Mouse (Mus musculus): Measurements from ENCODE around the gene Glis1. TPM values are rescaled to one million over a fixed set of nuclear protein-coding genes. Genes with fewer than 3 reads are reported as not detected.

Gene Glis1
- total and polyA plus RNA-seq, 3 experiments = 0.16 to 0.38 (median 0.20) TPM

DNA sequence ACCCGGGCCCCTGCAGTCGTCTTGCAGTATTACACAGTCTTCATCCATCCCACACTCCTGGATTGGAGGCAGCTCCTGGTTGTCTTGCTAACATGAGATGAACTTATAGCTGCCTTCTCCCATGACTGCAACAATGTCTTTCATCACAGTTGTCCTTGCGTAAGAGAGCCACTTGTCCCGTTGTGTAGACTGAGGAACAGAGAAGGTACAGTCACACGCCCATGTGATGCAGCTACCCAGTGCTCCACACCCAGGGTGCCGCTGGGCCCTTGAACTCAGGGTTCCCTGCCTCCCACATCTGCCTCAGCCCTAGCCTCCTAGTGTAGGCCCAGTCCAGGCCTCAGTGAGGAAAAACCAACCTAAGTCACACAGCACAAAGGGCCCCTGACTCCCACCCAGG, 201.7 kb downstream of the Glis1 start:
- ATAC-seq (ENCODE audit: extremely low read depth, insufficient number of reproducible peaks, low FRiP score, poor library complexity, severe bottlenecking) (no peak), DNase-seq (ENCODE audit: low spot score) (no peak)
- Histone ChIP-seq H3K4me1 (ENCODE audit: insufficient read depth, low read depth, low read length) (0 out of 2 replicates have a peak, but pooled peaks cover 2% of the 10 kb centered on the region), H3K4me3 (ENCODE audit: low read depth, low read length) (no peak overlapping the region), H3K27me3 (ENCODE audit: insufficient read depth, low read length) (peaks cover 32% of the 10 kb centered on the region), H3K36me3 (replicated peaks) (no peaks in the 10 kb centered on the region), H3K9me3 (replicated peaks) (no peaks in the 10 kb centered on the region)
- no peak for TF ChIP-seq GATA2 (IDR thresholded peaks at IDR 0.05; ENCODE audit: borderline replicate concordance, low read depth, low read length)
- no peak for TF ChIP-seq CTCF (IDR thresholded peaks at IDR 0.05; ENCODE audit: low read depth, low read length)
- TF ChIP-seq GATA1 (IDR thresholded peaks at IDR 0.05; ENCODE audit: borderline replicate concordance, low read length) = no peak
- no peak for TF ChIP-seq TAL1 (conservative IDR thresholded peaks at IDR 0.05; ENCODE audit: low read depth, low read length)
- no peak for TF ChIP-seq POLR2AphosphoS5 (IDR thresholded peaks at IDR 0.05; ENCODE audit: insufficient replicate concordance, low read depth, low read length)

DNA sequence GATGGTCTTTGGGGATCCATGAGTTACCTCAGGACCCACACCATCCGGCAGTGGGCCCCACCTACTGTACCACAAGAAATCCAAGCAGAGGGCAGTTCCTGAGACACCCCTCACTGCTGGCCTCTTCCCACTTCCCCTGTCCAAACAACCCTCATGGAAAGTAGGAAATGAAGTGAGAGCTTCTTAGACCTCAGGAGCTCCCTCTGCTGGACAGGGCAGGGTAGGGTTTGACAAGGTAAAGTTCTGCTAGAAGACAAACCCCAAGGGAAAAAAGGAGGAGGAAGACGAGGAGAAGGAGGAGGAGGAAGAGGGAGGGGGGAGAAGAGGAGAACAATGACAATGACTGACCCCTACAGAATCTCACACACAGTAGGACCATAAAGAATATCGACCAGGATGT, 203.3 kb downstream of the Glis1 start:
- Histone ChIP-seq H3K9me3 (replicated peaks) (no peaks in the 10 kb centered on the region), H3K4me3 (ENCODE audit: low read depth, low read length) (no peak overlapping the region), H3K4me1 (ENCODE audit: insufficient read depth, low read depth, low read length) (0 out of 2 replicates have a peak, but pooled peaks cover 2% of the 10 kb centered on the region), H3K36me3 (replicated peaks) (no peaks in the 10 kb centered on the region), H3K27me3 (ENCODE audit: insufficient read depth, low read length) (peaks cover 28% of the 10 kb centered on the region)
- DNase-seq (ENCODE audit: low spot score) (peak; percentile 49), ATAC-seq (ENCODE audit: extremely low read depth, insufficient number of reproducible peaks, low FRiP score, poor library complexity, severe bottlenecking) (no peak)
- TF ChIP-seq TAL1 (conservative IDR thresholded peaks at IDR 0.05; ENCODE audit: low read depth, low read length) (no peak), GATA1 (IDR thresholded peaks at IDR 0.05; ENCODE audit: borderline replicate concordance, low read length) (no peak), GATA2 (IDR thresholded peaks at IDR 0.05; ENCODE audit: borderline replicate concordance, low read depth, low read length) (no peak), POLR2AphosphoS5 (IDR thresholded peaks at IDR 0.05; ENCODE audit: insufficient replicate concordance, low read depth, low read length) (no peak), CTCF (IDR thresholded peaks at IDR 0.05; ENCODE audit: low read depth, low read length) (peak; percentile 68)

DNA sequence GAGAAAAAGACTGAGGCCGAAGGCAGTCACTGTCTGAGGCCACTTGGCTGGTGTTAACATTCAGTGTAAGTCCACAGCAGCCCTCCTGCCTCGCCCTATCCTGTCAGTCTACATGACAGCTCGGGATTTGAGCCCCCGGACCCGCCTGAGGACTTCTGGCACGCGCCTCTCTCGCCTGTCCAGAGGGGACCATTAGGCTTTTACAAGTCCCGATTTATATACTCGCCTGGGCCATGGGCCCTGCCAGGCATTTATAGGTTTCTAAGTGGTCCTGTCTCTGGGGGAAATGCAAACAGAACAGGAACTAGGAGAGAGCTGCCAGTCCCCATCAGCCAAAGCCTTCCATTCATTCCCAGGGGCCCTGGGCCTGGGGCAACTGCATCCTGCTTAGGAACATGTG, 203.9 kb downstream of the Glis1 start:
- no peak for DNase-seq (ENCODE audit: low spot score)
- Histone ChIP-seq H3K27me3 (ENCODE audit: insufficient read depth, low read length) (peaks cover 28% of the 10 kb centered on the region), H3K9me3 (replicated peaks) (no peaks in the 10 kb centered on the region), H3K4me3 (ENCODE audit: low read depth, low read length) (no peak overlapping the region), H3K36me3 (replicated peaks) (no peaks in the 10 kb centered on the region), H3K4me1 (ENCODE audit: insufficient read depth, low read depth, low read length) (0 out of 2 replicates have a peak, but pooled peaks cover 2% of the 10 kb centered on the region)
- ATAC-seq (ENCODE audit: extremely low read depth, insufficient number of reproducible peaks, low FRiP score, poor library complexity, severe bottlenecking) = no peak
- TF ChIP-seq GATA1 (IDR thresholded peaks at IDR 0.05; ENCODE audit: borderline replicate concordance, low read length) (no peak), CTCF (IDR thresholded peaks at IDR 0.05; ENCODE audit: low read depth, low read length) (no peak)

DNA sequence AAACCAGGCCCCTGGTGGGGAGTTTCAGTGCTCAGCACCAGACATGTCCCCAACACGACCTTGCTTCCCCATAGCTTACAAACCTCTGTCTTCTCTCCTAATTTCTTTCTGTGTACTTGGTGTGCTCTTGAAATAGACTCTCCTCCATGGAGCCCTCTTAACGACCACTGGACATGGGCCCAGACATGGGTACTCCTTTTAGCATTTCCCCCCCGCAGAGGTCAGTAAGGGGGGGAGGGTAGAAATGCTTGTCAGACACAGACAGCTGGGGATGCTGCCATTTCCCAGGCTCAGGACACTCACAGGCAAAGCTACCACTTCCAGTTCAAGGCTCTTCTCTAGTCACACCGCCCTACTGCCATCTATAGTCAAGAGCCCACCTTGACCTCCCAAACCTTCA, 207.2 kb downstream of the Glis1 start:
- H3K4me1 ChIP-seq (ENCODE audit: insufficient read depth, low read depth, low read length) = no peaks in the 10 kb centered on the region
- peaks cover 24% of the 10 kb centered on the region for H3K27me3 ChIP-seq (ENCODE audit: insufficient read depth, low read length)
- ATAC-seq (ENCODE audit: extremely low read depth, insufficient number of reproducible peaks, low FRiP score, poor library complexity, severe bottlenecking) (no peak), DNase-seq (ENCODE audit: low spot score) (no peak)
- no peaks in the 10 kb centered on the region for H3K36me3 ChIP-seq (replicated peaks)
- H3K9me3 ChIP-seq (replicated peaks) = no peaks in the 10 kb centered on the region
- TF ChIP-seq GATA2 (IDR thresholded peaks at IDR 0.05; ENCODE audit: borderline replicate concordance, low read depth, low read length) = no peak
- TF ChIP-seq GATA1 (IDR thresholded peaks at IDR 0.05; ENCODE audit: borderline replicate concordance, low read length) = no peak
- TF ChIP-seq TAL1 (conservative IDR thresholded peaks at IDR 0.05; ENCODE audit: low read depth, low read length) = no peak
- no peak overlapping the region for H3K4me3 ChIP-seq (ENCODE audit: low read depth, low read length)

DNA sequence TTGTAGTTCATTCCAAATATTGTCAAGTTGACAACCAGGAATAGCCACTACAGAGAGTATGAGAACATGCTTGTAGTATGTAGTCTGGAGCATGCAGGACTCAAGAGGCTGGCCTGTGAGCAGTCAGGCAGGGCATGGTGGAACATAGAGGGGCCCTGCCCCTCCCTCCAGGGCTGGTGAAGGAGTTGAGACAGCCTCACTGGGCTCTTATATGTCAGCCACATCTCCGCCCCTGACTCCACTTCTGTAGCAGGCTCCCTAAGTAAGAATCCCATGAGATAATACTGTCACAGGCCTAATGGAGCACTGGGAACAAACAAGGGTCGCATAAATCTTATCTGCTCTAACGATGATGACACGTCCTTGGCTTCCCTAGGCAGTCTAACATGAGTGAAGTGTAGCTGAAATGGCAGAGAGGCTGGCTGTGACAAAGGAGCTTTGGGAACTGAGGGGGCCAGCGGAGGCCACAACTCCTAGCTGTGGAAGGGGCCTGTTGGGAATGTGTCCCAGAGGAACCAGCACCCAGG, 214.6 kb downstream of the Glis1 start:
- Histone ChIP-seq H3K4me1 (ENCODE audit: insufficient read depth, low read depth, low read length) (peaks cover 14% of the 10 kb centered on the region), H3K36me3 (replicated peaks) (no peaks in the 10 kb centered on the region), H3K9me3 (replicated peaks) (no peaks in the 10 kb centered on the region), H3K4me3 (ENCODE audit: low read depth, low read length) (no peak overlapping the region), H3K27me3 (ENCODE audit: insufficient read depth, low read length) (peaks cover 31% of the 10 kb centered on the region)
- DNase-seq (ENCODE audit: low spot score) = no peak
- ATAC-seq (ENCODE audit: extremely low read depth, insufficient number of reproducible peaks, low FRiP score, poor library complexity, severe bottlenecking) = no peak
- TF ChIP-seq TAL1 (conservative IDR thresholded peaks at IDR 0.05; ENCODE audit: low read depth, low read length) (no peak), GATA1 (IDR thresholded peaks at IDR 0.05; ENCODE audit: borderline replicate concordance, low read length) (no peak), GATA2 (IDR thresholded peaks at IDR 0.05; ENCODE audit: borderline replicate concordance, low read depth, low read length) (no peak), CTCF (IDR thresholded peaks at IDR 0.05; ENCODE audit: low read depth, low read length) (no peak), POLR2AphosphoS5 (IDR thresholded peaks at IDR 0.05; ENCODE audit: insufficient replicate concordance, low read depth, low read length) (no peak)

DNA sequence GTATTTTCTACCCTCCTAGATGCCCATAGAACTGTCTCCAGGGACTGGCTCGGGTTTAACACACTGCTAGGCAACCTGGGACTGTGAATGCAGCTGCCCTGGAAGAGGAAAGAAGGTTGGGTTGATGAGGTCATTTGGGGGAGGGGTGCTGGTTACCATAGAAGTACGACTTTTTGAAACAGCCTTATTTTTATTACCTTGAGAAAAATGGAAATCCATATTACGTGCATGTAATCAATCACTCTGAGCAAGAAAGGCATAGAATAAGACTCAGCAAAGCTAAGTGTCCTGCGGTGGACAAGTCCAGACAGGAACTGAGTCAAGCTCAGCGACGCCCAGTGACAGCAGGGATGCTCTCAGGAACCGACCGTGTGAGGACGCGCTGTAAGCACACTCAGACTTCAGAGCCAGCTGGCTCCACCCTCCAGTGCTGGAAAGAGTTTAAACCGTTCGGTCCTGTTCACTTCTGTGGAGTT, 216.7 kb downstream of the Glis1 start:
- Histone ChIP-seq H3K9me3 (replicated peaks) (no peaks in the 10 kb centered on the region), H3K4me3 (ENCODE audit: low read depth, low read length) (no peak overlapping the region), H3K4me1 (ENCODE audit: insufficient read depth, low read depth, low read length) (peaks cover 14% of the 10 kb centered on the region), H3K36me3 (replicated peaks) (no peaks in the 10 kb centered on the region), H3K27me3 (ENCODE audit: insufficient read depth, low read length) (peaks cover 40% of the 10 kb centered on the region)
- no peak for ATAC-seq (ENCODE audit: extremely low read depth, insufficient number of reproducible peaks, low FRiP score, poor library complexity, severe bottlenecking)
- no peak for DNase-seq (ENCODE audit: low spot score)
- no peak for TF ChIP-seq TAL1 (conservative IDR thresholded peaks at IDR 0.05; ENCODE audit: low read depth, low read length)
- TF ChIP-seq CTCF (IDR thresholded peaks at IDR 0.05; ENCODE audit: low read depth, low read length) = no peak
- TF ChIP-seq POLR2AphosphoS5 (IDR thresholded peaks at IDR 0.05; ENCODE audit: insufficient replicate concordance, low read depth, low read length) = no peak
- no peak for TF ChIP-seq GATA1 (IDR thresholded peaks at IDR 0.05; ENCODE audit: borderline replicate concordance, low read length)
- TF ChIP-seq GATA2 (IDR thresholded peaks at IDR 0.05; ENCODE audit: borderline replicate concordance, low read depth, low read length) = no peak

Measured in G1E (cell line).